Mouse (Mus musculus): Measurements from ENCODE around the gene 9130213A22Rik. TPM values are rescaled to one million over a fixed set of nuclear protein-coding genes. Genes with fewer than 3 reads are reported as not detected.

The 9130213A22Rik gene
- total and polyA plus RNA-seq, 2 experiments from 2014 or later: 0.62 to 0.69 TPM

GRCm38 (mm10) chr11:69106842-69107241 is 15.5 kb downstream of the 9130213A22Rik start:
- peaks cover 74% of the 10 kb centered on the region for H3K36me3 ChIP-seq (ENCODE audit: insufficient read depth)
- no peak overlapping the region for H3K27ac ChIP-seq (ENCODE audit: low read depth, low read length)
- no peaks in the 10 kb centered on the region for H3K4me1 ChIP-seq (ENCODE audit: insufficient read depth)
- no peak overlapping the region for H3K9ac ChIP-seq
- TF ChIP-seq CTCF (IDR thresholded peaks at IDR 0.05; ENCODE audit: low read depth): no peak
- ATAC-seq: no peak
- 80% methylated on average over 11 of the region's 11 CpGs for WGBS
- no peak overlapping the region for H3K4me2 ChIP-seq (ENCODE audit: low read depth)
- H3K4me3 ChIP-seq (ENCODE audit: low read depth, low read length): no peak overlapping the region
- H3K27me3 ChIP-seq (ENCODE audit: insufficient read depth, low read length): no peaks in the 10 kb centered on the region
- no peaks in the 10 kb centered on the region for H3K9me3 ChIP-seq (ENCODE audit: low read length)
- no peak for DNase-seq

GRCm38 (mm10) chr11:69106299-69106698 is 16.1 kb downstream of the 9130213A22Rik start:
- H3K27me3 ChIP-seq (ENCODE audit: insufficient read depth, low read length): no peaks in the 10 kb centered on the region
- H3K4me1 ChIP-seq (ENCODE audit: insufficient read depth): no peaks in the 10 kb centered on the region
- ATAC-seq: no peak
- no peak overlapping the region for H3K4me3 ChIP-seq (ENCODE audit: low read depth, low read length)
- TF ChIP-seq CTCF (IDR thresholded peaks at IDR 0.05; ENCODE audit: low read depth): no peak
- H3K36me3 ChIP-seq (ENCODE audit: insufficient read depth): peaks cover 79% of the 10 kb centered on the region
- 90% methylated on average over 11 of the region's 11 CpGs for WGBS
- H3K27ac ChIP-seq (ENCODE audit: low read depth, low read length): no peak overlapping the region
- DNase-seq: no peak
- H3K9ac ChIP-seq: no peak overlapping the region
- H3K9me3 ChIP-seq (ENCODE audit: low read length): no peaks in the 10 kb centered on the region
- no peak overlapping the region for H3K4me2 ChIP-seq (ENCODE audit: low read depth)

- peaks cover 84% of the 10 kb centered on the region for H3K36me3 ChIP-seq (ENCODE audit: insufficient read depth)
- H3K4me2 ChIP-seq (ENCODE audit: low read depth): no peak overlapping the region
- H3K27me3 ChIP-seq (ENCODE audit: insufficient read depth, low read length): no peaks in the 10 kb centered on the region
- no peaks in the 10 kb centered on the region for H3K9me3 ChIP-seq (ENCODE audit: low read length)
- TF ChIP-seq CTCF (IDR thresholded peaks at IDR 0.05; ENCODE audit: low read depth): no peak
- no peak overlapping the region for H3K9ac ChIP-seq
- no peak for ATAC-seq
- no peak for DNase-seq
- H3K27ac ChIP-seq (ENCODE audit: low read depth, low read length): no peak overlapping the region
- no peak overlapping the region for H3K4me3 ChIP-seq (ENCODE audit: low read depth, low read length)
- WGBS: 100% methylated on average over 2 of the region's 2 CpGs
- no peaks in the 10 kb centered on the region for H3K4me1 ChIP-seq (ENCODE audit: insufficient read depth)
These were observed 16.6 kb downstream of the 9130213A22Rik start for GRCm38 (mm10) chr11:69105796-69106195.

- Histone ChIP-seq H3K27me3 (ENCODE audit: insufficient read depth, low read length) (no peaks in the 10 kb centered on the region), H3K27ac (ENCODE audit: low read depth, low read length) (no peak overlapping the region), H3K4me2 (ENCODE audit: low read depth) (no peak overlapping the region), H3K9ac (no peak overlapping the region), H3K4me3 (ENCODE audit: low read depth, low read length) (no peak overlapping the region), H3K36me3 (ENCODE audit: insufficient read depth) (peaks cover 87% of the 10 kb centered on the region), H3K9me3 (ENCODE audit: low read length) (no peaks in the 10 kb centered on the region), H3K4me1 (ENCODE audit: insufficient read depth) (no peaks in the 10 kb centered on the region)
- DNase-seq (no peak), ATAC-seq (no peak)
- TF ChIP-seq CTCF (IDR thresholded peaks at IDR 0.05; ENCODE audit: low read depth): no peak
- 91% methylated on average over 6 of the region's 6 CpGs for WGBS
These were observed 17.2 kb downstream of the 9130213A22Rik start for GRCm38 (mm10) chr11:69105227-69105626.

GRCm38 (mm10) chr11:69104487-69104886 is 17.9 kb downstream of the 9130213A22Rik start:
- Histone ChIP-seq H3K9me3 (ENCODE audit: low read length) (no peaks in the 10 kb centered on the region), H3K9ac (no peak overlapping the region), H3K4me3 (ENCODE audit: low read depth, low read length) (no peak overlapping the region), H3K4me2 (ENCODE audit: low read depth) (no peak overlapping the region), H3K27me3 (ENCODE audit: insufficient read depth, low read length) (no peaks in the 10 kb centered on the region), H3K4me1 (ENCODE audit: insufficient read depth) (no peaks in the 10 kb centered on the region), H3K27ac (ENCODE audit: low read depth, low read length) (no peak overlapping the region), H3K36me3 (ENCODE audit: insufficient read depth) (peaks cover 85% of the 10 kb centered on the region)
- 90% methylated on average over 14 of the region's 14 CpGs for WGBS
- no peak for DNase-seq
- no peak for ATAC-seq
- TF ChIP-seq CTCF (IDR thresholded peaks at IDR 0.05; ENCODE audit: low read depth): no peak

- H3K4me3 ChIP-seq (ENCODE audit: low read depth, low read length): no peak overlapping the region
- no peak overlapping the region for H3K27ac ChIP-seq (ENCODE audit: low read depth, low read length)
- WGBS: 91% methylated on average over 15 of the region's 15 CpGs
- TF ChIP-seq CTCF (IDR thresholded peaks at IDR 0.05; ENCODE audit: low read depth): no peak
- H3K9ac ChIP-seq: no peak overlapping the region
- DNase-seq (no peak), ATAC-seq (no peak)
- no peak overlapping the region for H3K4me2 ChIP-seq (ENCODE audit: low read depth)
- H3K36me3 ChIP-seq (ENCODE audit: insufficient read depth): peaks cover 78% of the 10 kb centered on the region
- H3K9me3 ChIP-seq (ENCODE audit: low read length): no peaks in the 10 kb centered on the region
- no peaks in the 10 kb centered on the region for H3K4me1 ChIP-seq (ENCODE audit: insufficient read depth)
- H3K27me3 ChIP-seq (ENCODE audit: insufficient read depth, low read length): no peaks in the 10 kb centered on the region
These were observed 18.6 kb downstream of the 9130213A22Rik start for GRCm38 (mm10) chr11:69103531-69104435.

GRCm38 (mm10) chr11:69103121-69103520 is 19.3 kb downstream of the 9130213A22Rik start:
- H3K4me3 ChIP-seq (ENCODE audit: low read depth, low read length): no peak overlapping the region
- DNase-seq (no peak), ATAC-seq (no peak)
- no peaks in the 10 kb centered on the region for H3K9me3 ChIP-seq (ENCODE audit: low read length)
- 97% methylated on average over 14 of the region's 14 CpGs for WGBS
- no peak overlapping the region for H3K9ac ChIP-seq
- no peak overlapping the region for H3K4me2 ChIP-seq (ENCODE audit: low read depth)
- peaks cover 5% of the 10 kb centered on the region for H3K4me1 ChIP-seq (ENCODE audit: insufficient read depth)
- H3K36me3 ChIP-seq (ENCODE audit: insufficient read depth): peaks cover 72% of the 10 kb centered on the region
- TF ChIP-seq CTCF (IDR thresholded peaks at IDR 0.05; ENCODE audit: low read depth): no peak
- H3K27me3 ChIP-seq (ENCODE audit: insufficient read depth, low read length): no peaks in the 10 kb centered on the region
- H3K27ac ChIP-seq (ENCODE audit: low read depth, low read length): no peak overlapping the region
